Mouse (Mus musculus) layer of hippocampus, postnatal 36 days (tissue): ENCODE measurements at regions not wholly inside any gene's neighbourhood (a gene's known extent, or its start where the extent isn't known, plus 50 kb on each side); places are given as distances from the start of the nearest gene placed in this dataset.

Source experiments
- DNase-seq, 2 experiments: peaks; one replicate each; pipeline ENCODE4 v3.0.0; 2022

GRCm38 (mm10) chr10:125896646-125897045 lies 69.3 kb upstream of the Lrig3 start:
- DNase-seq: no peak

GRCm38 (mm10) chr10:125899504-125899903 lies 66.5 kb upstream of the Lrig3 start:
- DNase-seq: no peak

GRCm38 (mm10) chr10:125900562-125900961 lies 65.4 kb upstream of the Lrig3 start:
- no peak for DNase-seq

GRCm38 (mm10) chr10:125902668-125903067 lies 63.3 kb upstream of the Lrig3 start:
- no peak for DNase-seq

- DNase-seq: no peak
Observed at GRCm38 (mm10) chr10:125912207-125912606, 53.8 kb upstream of the Lrig3 start.
